Mouse (Mus musculus) ovary, adult 2 months (tissue): ENCODE measurements around the gene Cypt14. TPM values are rescaled to one million over a fixed set of nuclear protein-coding genes. Genes with fewer than 3 reads are reported as not detected.

Experiments
- polyA plus RNA-seq: library from polyadenylated mRNA; depleted of rRNA; stranded (reverse); fragments of >200 nt; gene quantifications from 2 replicates; pipeline ENCODE4 v1.2.3, GENCODE M21; 2012; rRNA removed

The Cypt14 gene
- polyA plus RNA-seq = not detected in 2 replicates

GRCm38 (mm10) chrX:39863504-39863903, at the start of gene Cypt14:
Gene Cypt14 (minus strand): TSS chrX:39863604.

